Mouse (Mus musculus): ENCODE results near the gene Pcbp3. TPM values are rescaled to one million over a fixed set of nuclear protein-coding genes. Genes with fewer than 3 reads are reported as not detected.
"Not testable (repeated sequence)": the region's sequence is repeated elsewhere in the genome, so short reads cannot be mapped to it uniquely, and the experiment has no call there.

Pcbp3 gene
- 44.9 and 47.3 TPM in 2 replicates for polyA plus RNA-seq (2016; fragmentation: Nextera tagmentation; extraction: Ambion mirVana)

- 2% methylated on average over 59 of the region's 62 CpGs for WGBS
- Histone ChIP-seq H3K9me3 (replicated peaks) (no peaks in the 10 kb centered on the region), H3K27ac (peak within 1 kb of the TSS; percentile 87), H3K36me3 (no peaks in the 10 kb centered on the region), H3K27me3 (ENCODE audit: low read depth, poor library complexity, severe bottlenecking) (no peaks in the 10 kb centered on the region), H3K4me1 (peaks cover 64% of the 10 kb centered on the region), H3K4me3 (peak within 1 kb of the TSS; percentile 68)
- DNase-seq (ENCODE audit: low spot score) = peak; percentile 97
These were observed at the start of gene Pcbp3 for GRCm38 (mm10) chr10:76961790-76962489. TSS of gene Pcbp3 (minus strand) at chr10:76961887.

- no peak for DNase-seq (ENCODE audit: low spot score)
- Histone ChIP-seq H3K36me3 (no peaks in the 10 kb centered on the region), H3K9me3 (replicated peaks) (no peaks in the 10 kb centered on the region), H3K27ac (peak overlapping the region; percentile 87), H3K27me3 (ENCODE audit: low read depth, poor library complexity, severe bottlenecking) (no peaks in the 10 kb centered on the region), H3K4me1 (peaks cover 34% of the 10 kb centered on the region), H3K4me3 (no peak overlapping the region)
- WGBS = 87% methylated on average over 3 of the region's 3 CpGs
These were observed 47.0 kb upstream of the Pcbp3 start for GRCm38 (mm10) chr10:77008698-77009097.

- Histone ChIP-seq H3K4me1 (peaks cover 34% of the 10 kb centered on the region), H3K36me3 (no peaks in the 10 kb centered on the region), H3K27me3 (ENCODE audit: low read depth, poor library complexity, severe bottlenecking) (no peaks in the 10 kb centered on the region), H3K4me3 (no peak overlapping the region), H3K27ac (peak overlapping the region; percentile 87), H3K9me3 (replicated peaks) (no peaks in the 10 kb centered on the region)
- 32% methylated on average over 9 of the region's 9 CpGs for WGBS
- DNase-seq (ENCODE audit: low spot score) = peak; percentile 57
These were observed 46.4 kb upstream of the Pcbp3 start for GRCm38 (mm10) chr10:77008109-77008561.

DNA sequence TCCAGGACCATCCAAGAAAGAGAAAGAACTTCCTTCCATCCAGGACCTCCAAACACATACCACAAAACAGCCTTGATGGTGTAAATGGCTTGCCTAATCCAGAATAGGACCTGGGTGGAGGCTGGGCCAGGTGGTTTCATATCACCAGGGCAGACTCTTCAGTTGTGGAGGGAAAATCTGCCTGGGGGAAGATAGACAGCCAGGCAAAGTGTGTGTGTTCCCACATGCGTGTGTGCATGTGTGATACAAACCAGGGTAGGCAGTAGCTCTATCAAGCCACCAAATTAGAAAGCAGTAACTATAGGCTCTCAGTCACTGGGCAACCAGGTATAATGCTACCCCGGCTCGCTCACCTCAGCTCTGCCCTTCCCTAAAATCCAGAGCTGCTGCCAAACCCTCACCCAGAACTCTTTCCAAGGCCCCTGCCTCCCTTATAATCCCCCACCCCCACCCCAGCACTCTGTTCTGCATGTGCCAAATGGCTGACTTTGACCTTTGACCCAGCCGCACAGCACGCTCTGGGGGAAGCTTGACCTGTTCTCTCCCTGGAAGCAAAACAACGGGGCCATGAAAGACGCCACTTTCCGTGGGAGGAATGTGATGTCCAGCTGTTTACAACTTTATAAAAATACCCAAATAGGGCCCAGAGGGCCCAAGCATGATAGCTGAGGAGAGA, 45.9 kb upstream of the Pcbp3 start:
- Histone ChIP-seq H3K4me1 (peaks cover 34% of the 10 kb centered on the region), H3K27ac (peak overlapping the region; percentile 87), H3K4me3 (no peak overlapping the region), H3K36me3 (no peaks in the 10 kb centered on the region), H3K27me3 (ENCODE audit: low read depth, poor library complexity, severe bottlenecking) (no peaks in the 10 kb centered on the region), H3K9me3 (replicated peaks) (no peaks in the 10 kb centered on the region)
- peak; percentile 63 for DNase-seq (ENCODE audit: low spot score)
- 29% methylated on average over 8 of the region's 8 CpGs for WGBS

GRCm38 (mm10) chr10:77004936-77005335, 43.2 kb upstream of the Pcbp3 start:
- Histone ChIP-seq H3K36me3 (no peaks in the 10 kb centered on the region), H3K4me1 (peaks cover 34% of the 10 kb centered on the region), H3K27ac (peak overlapping the region; percentile 79), H3K4me3 (no peak overlapping the region), H3K9me3 (replicated peaks) (no peaks in the 10 kb centered on the region), H3K27me3 (ENCODE audit: low read depth, poor library complexity, severe bottlenecking) (no peaks in the 10 kb centered on the region)
- DNase-seq (ENCODE audit: low spot score) = peak; percentile 58
- WGBS = 10% methylated on average over 7 of the region's 7 CpGs

GRCm38 (mm10) chr10:76997759-76998513, 36.2 kb upstream of the Pcbp3 start:
- DNase-seq (ENCODE audit: low spot score) = no peak
- Histone ChIP-seq H3K9me3 (replicated peaks) (no peaks in the 10 kb centered on the region), H3K27me3 (ENCODE audit: low read depth, poor library complexity, severe bottlenecking) (no peaks in the 10 kb centered on the region), H3K27ac (no peak overlapping the region), H3K4me3 (no peak overlapping the region), H3K36me3 (no peaks in the 10 kb centered on the region), H3K4me1 (no peaks in the 10 kb centered on the region)
- WGBS = 87% methylated on average over 17 of the region's 17 CpGs

GRCm38 (mm10) chr10:76992456-76992855, 30.8 kb upstream of the Pcbp3 start:
- DNase-seq (ENCODE audit: low spot score) = no peak
- Histone ChIP-seq H3K4me3 (no peak overlapping the region), H3K27ac (no peak overlapping the region), H3K9me3 (replicated peaks) (no peaks in the 10 kb centered on the region), H3K4me1 (peaks cover 13% of the 10 kb centered on the region), H3K27me3 (ENCODE audit: low read depth, poor library complexity, severe bottlenecking) (no peaks in the 10 kb centered on the region), H3K36me3 (no peaks in the 10 kb centered on the region)
- 60% methylated on average over 3 of the region's 3 CpGs for WGBS

DNA sequence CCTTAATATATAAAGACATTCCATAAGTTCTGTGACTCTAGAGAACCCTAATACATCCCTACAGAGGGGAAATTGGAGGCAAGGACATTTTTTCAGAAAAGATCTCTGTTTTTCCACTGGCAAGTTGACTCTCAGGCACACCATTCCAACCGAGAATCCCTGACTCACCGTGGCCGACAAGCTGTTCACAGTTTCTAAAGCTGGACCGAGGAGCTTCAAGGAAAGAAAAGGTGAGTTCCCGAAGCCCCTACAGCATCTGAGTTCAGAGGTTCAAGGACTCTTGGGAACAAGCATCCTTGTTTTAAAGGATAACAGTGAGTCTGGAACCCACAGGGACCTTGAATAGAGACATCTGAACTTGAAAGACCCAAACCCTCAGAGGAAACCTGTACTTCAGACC, 26.9 kb upstream of the Pcbp3 start:
- DNase-seq (ENCODE audit: low spot score) = no peak
- Histone ChIP-seq H3K4me1 (peaks cover 13% of the 10 kb centered on the region), H3K27ac (no peak overlapping the region), H3K9me3 (replicated peaks) (no peaks in the 10 kb centered on the region), H3K4me3 (no peak overlapping the region), H3K36me3 (no peaks in the 10 kb centered on the region), H3K27me3 (ENCODE audit: low read depth, poor library complexity, severe bottlenecking) (no peaks in the 10 kb centered on the region)
- WGBS = 91% methylated on average over 5 of the region's 5 CpGs

- WGBS = 50% methylated on average over 2 of the region's 2 CpGs
- H3K4me1 ChIP-seq = peaks cover 37% of the 10 kb centered on the region
- no peak overlapping the region for H3K27ac ChIP-seq
- H3K27me3 ChIP-seq (ENCODE audit: low read depth, poor library complexity, severe bottlenecking) = no peaks in the 10 kb centered on the region
- H3K9me3 ChIP-seq (replicated peaks) = no peaks in the 10 kb centered on the region
- no peak overlapping the region for H3K4me3 ChIP-seq
- H3K36me3 ChIP-seq = no peaks in the 10 kb centered on the region
- peak; percentile 54 for DNase-seq (ENCODE audit: low spot score)
These were observed 16.4 kb upstream of the Pcbp3 start for GRCm38 (mm10) chr10:76978042-76978441.

- Histone ChIP-seq H3K27ac (0 out of 2 replicates have a peak overlapping the region, but pooled peaks have one; percentile 59), H3K9me3 (replicated peaks) (no peaks in the 10 kb centered on the region), H3K36me3 (no peaks in the 10 kb centered on the region), H3K27me3 (ENCODE audit: low read depth, poor library complexity, severe bottlenecking) (no peaks in the 10 kb centered on the region), H3K4me3 (no peak overlapping the region), H3K4me1 (peaks cover 39% of the 10 kb centered on the region)
- no peak for DNase-seq (ENCODE audit: low spot score)
- 42% methylated on average over 4 of the region's 4 CpGs for WGBS
These were observed 15.0 kb upstream of the Pcbp3 start for GRCm38 (mm10) chr10:76976699-76977098.

DNA sequence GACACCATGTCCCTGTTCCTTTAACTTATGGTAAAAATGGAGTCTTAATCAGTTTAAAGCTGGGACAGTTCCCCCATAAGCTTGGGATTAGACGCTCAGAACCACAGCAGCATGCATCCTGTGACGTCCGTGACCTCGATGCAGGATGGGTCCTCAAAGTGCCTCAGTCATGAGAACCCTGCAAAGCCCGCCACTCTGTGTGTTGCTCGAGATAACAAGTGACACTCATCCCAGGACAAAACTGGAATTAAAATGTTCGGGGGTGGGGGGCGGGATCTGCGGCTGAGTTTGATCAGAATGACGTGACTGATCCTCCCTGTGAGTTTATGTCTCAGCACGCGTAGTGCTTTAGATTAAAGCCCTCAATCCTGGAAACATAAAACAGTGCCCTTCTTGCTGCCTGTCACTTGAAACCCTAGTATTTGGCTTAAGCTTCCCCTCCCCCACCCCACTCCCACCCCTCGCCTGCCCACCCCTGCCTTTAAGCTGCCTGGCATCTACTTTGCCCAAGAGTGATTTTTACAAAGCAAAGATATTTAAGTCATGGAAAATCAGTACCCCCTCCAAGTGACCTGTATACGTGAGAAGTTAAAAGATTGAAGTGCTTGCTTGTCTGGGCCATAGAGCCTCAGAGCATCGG, 12.2 kb upstream of the Pcbp3 start:
- H3K4me1 ChIP-seq = peaks cover 39% of the 10 kb centered on the region
- DNase-seq (ENCODE audit: low spot score) = peak; percentile 30
- no peaks in the 10 kb centered on the region for H3K27me3 ChIP-seq (ENCODE audit: low read depth, poor library complexity, severe bottlenecking)
- H3K9me3 ChIP-seq (replicated peaks) = no peaks in the 10 kb centered on the region
- no peak overlapping the region for H3K4me3 ChIP-seq
- no peaks in the 10 kb centered on the region for H3K36me3 ChIP-seq
- WGBS = 31% methylated on average over 15 of the region's 15 CpGs
- H3K27ac ChIP-seq = 0 out of 2 replicates have a peak overlapping the region, but pooled peaks have one; percentile 42

DNA sequence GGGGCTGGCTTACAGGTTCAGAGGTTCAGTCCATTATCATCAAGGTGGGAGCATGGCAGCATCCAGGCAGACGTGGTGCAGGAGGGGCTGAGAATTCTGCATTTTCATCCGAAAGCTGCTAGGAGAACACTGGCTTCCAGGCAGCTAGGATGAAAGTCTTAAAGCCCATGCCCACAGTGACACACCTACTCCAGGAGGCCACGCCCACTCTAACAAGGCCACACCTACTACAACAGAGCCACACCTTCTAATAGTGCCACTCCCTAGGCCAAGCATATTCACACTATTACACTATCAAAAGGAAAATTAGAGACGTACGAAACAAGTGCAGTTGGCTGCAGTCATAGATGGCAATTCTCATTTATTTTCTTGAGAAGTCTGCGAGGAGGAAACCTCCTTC, 10.6 kb upstream of the Pcbp3 start:
- peak; percentile 19 for DNase-seq (ENCODE audit: low spot score)
- peaks cover 39% of the 10 kb centered on the region for H3K4me1 ChIP-seq
- not testable (repeated sequence) for H3K4me3 ChIP-seq; H3K9me3 ChIP-seq (replicated peaks); H3K27ac ChIP-seq; H3K36me3 ChIP-seq; H3K27me3 ChIP-seq (ENCODE audit: low read depth, poor library complexity, severe bottlenecking)
- 75% methylated on average over 6 of the region's 6 CpGs for WGBS
